In the genomic region with DNA sequence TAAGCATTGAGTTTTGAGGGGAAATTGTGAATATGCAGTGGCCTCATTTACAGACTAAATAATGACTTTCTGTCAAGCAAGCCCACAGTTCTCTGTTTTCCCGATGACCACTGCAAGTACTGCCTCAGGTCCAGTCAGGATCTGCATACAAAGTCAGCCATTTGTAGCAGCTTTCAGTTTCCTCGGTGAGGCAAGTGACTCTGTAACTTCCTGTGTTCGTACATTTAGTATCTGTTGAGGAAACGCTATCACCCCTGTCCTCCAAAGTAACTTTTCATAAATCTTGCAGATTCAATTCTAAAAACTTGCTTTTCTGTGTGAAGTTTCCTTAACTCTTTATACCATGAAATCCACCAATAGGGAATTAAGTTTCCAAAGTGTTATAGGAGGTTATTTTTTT, we compare ENCODE assay signal across 16 mouse cellular contexts. TPM values are rescaled to one million over a fixed set of nuclear protein-coding genes. Genes with fewer than 3 reads are reported as not detected.
"Had no signal": no experiment of that assay in that cellular context is flagged by ENCODE, and none has a peak within 500 bp of the region (broad histone marks: within the 10 kb centered on the region; RNA-seq: fewer than 3 reads in every experiment).

No protein-coding gene starts in this region.

- H3K36me3 ChIP-seq: limb, embryonic 10.5 days; limb, embryonic 13.5 days; liver, embryonic 13.5 days; neural tube, embryonic 12.5 days; neural tube, embryonic 15.5 days; stomach, embryonic 15.5 days had no signal

- H3K27me3 ChIP-seq: limb, embryonic 13.5 days; liver, embryonic 13.5 days; neural tube, embryonic 12.5 days; neural tube, embryonic 15.5 days; stomach, embryonic 15.5 days had no signal

- DNase-seq: kidney, adult 18-20 months; kidney, postnatal 4 days; liver, embryonic 13.5 days; right cerebral cortex, postnatal 25 days; spleen, adult 18-20 months; thymus, adult 18-20 months; thymus, postnatal 36 days had no signal

- H3K9ac ChIP-seq: limb, embryonic 13.5 days; liver, embryonic 13.5 days; lung, embryonic 14.5 days; neural tube, embryonic 12.5 days; neural tube, embryonic 15.5 days; stomach, embryonic 15.5 days had no signal

- H3K9me3 ChIP-seq: limb, embryonic 10.5 days; limb, embryonic 13.5 days; liver, embryonic 13.5 days; neural tube, embryonic 12.5 days; neural tube, embryonic 15.5 days; stomach, embryonic 15.5 days had no signal

- H3K4me1 ChIP-seq: limb, embryonic 10.5 days; limb, embryonic 13.5 days; liver, embryonic 13.5 days; neural tube, embryonic 12.5 days; neural tube, embryonic 15.5 days; stomach, embryonic 15.5 days had no signal

- H3K4me2 ChIP-seq: limb, embryonic 13.5 days; liver, embryonic 13.5 days; lung, embryonic 14.5 days; neural tube, embryonic 12.5 days; neural tube, embryonic 15.5 days; stomach, embryonic 15.5 days had no signal

- H3K4me3 ChIP-seq: limb, embryonic 10.5 days; limb, embryonic 13.5 days; liver, embryonic 13.5 days; neural tube, embryonic 12.5 days; neural tube, embryonic 15.5 days; stomach, embryonic 15.5 days had no signal

- H3K27ac ChIP-seq: limb, embryonic 10.5 days; limb, embryonic 13.5 days; liver, embryonic 13.5 days; macrophage; neural tube, embryonic 12.5 days; neural tube, embryonic 15.5 days; stomach, embryonic 15.5 days had no signal

- ATAC-seq: intestine, embryonic 16.5 days; lung, postnatal 0 days had no signal

RNA-seq across cellular contexts. Expression of a gene that starts 19.7 kb away (rescaled TPM):
- polyA plus RNA-seq: macrophage had no signal
